Mouse (Mus musculus) liver, adult 2 months (tissue): ENCODE measurements around the gene Ptpn23. TPM values are rescaled to one million over a fixed set of nuclear protein-coding genes. Genes with fewer than 3 reads are reported as not detected.
A peak's percentile ranks its signal among the peaks of the same experiment; 100 is the strongest.

Experiments used
- DNase-seq: peaks from one replicate; pipeline ENCODE4 v3.0.0-alpha.2; 2011; ENCODE audit warnings: low read depth, low spot score; ENCODE audit errors: extremely low read depth
- H3K27ac ChIP-seq: fragments of 200-500 bp; replicated peaks from 2 replicates; pipeline ENCODE4 v1.5.1; 2012; ENCODE audit warnings: low read depth, mild to moderate bottlenecking, control low read depth, inconsistent platforms, low read length; ENCODE audit not compliant: insufficient read depth
- H3K27me3 ChIP-seq: fragments of 200-500 bp; 2 replicates; pipeline ENCODE4 v1.6.1; 2012; ENCODE audit warnings: mild to moderate bottlenecking, moderate library complexity, low read length, inconsistent platforms; ENCODE audit not compliant: control insufficient read depth, insufficient read depth
- H3K36me3 ChIP-seq: fragments of 200-500 bp; 2 replicates; pipeline ENCODE4 v1.6.1; 2012; ENCODE audit warnings: low read length, inconsistent platforms; ENCODE audit not compliant: control insufficient read depth, insufficient read depth
- H3K4me1 ChIP-seq: fragments of 200-500 bp; 2 replicates; pipeline ENCODE4 v1.6.1; 2011; ENCODE audit warnings: low read length; ENCODE audit not compliant: control insufficient read depth, insufficient read depth
- H3K4me3 ChIP-seq: fragments of 200-500 bp; 2 replicates; pipeline ENCODE4 v1.5.1; 2011; ENCODE audit warnings: low read depth, mild to moderate bottlenecking, control low read depth, low read length, moderate library complexity; ENCODE audit not compliant: insufficient read depth
- H3K79me2 ChIP-seq: fragments of 200-500 bp; 2 replicates; pipeline ENCODE4 v1.6.1; 2012; ENCODE audit warnings: inconsistent platforms, mild to moderate bottlenecking, low read length, moderate library complexity; ENCODE audit not compliant: control insufficient read depth, insufficient read depth
- H3K9ac ChIP-seq: fragments of 200-500 bp; 2 replicates; pipeline ENCODE4 v1.6.1; 2012; ENCODE audit warnings: low read depth, mild to moderate bottlenecking, control low read depth, inconsistent platforms, low read length
- CTCF ChIP-seq: fragments of 200-500 bp; IDR thresholded peaks from 2 replicates; pipeline ENCODE4 v1.5.1; 2011; ENCODE audit warnings: low read depth, low read length, control low read depth
- POLR2A ChIP-seq: fragments of 200-500 bp; IDR thresholded peaks from 2 replicates; pipeline ENCODE4 v1.6.1; 2011; ENCODE audit warnings: low read length, control low read depth; ENCODE audit not compliant: insufficient read depth; ENCODE audit errors: extremely low read depth
- WGBS: fragments of 180-500 bp; shearing (Covaris S2); methylation state at CpG from one replicate; pipeline ENCODE4 v1.1.7; 2018; 5-methylcytosine and 5-hydroxymethylcytosine counted together
- polyA plus RNA-seq: library from polyadenylated mRNA; depleted of rRNA; stranded (reverse); fragments of >200 nt; gene quantifications from 2 replicates; pipeline ENCODE4 v1.2.3, GENCODE M21; 2012
- total RNA-seq: library from RNA; depleted of rRNA; stranded (reverse); fragments of >200 nt; gene quantifications from 2 replicates; pipeline ENCODE4 v1.2.3, GENCODE M21; 2014

Gene Ptpn23
- total and polyA plus RNA-seq, 2 experiments: 4.5 to 10.7 TPM

DNA sequence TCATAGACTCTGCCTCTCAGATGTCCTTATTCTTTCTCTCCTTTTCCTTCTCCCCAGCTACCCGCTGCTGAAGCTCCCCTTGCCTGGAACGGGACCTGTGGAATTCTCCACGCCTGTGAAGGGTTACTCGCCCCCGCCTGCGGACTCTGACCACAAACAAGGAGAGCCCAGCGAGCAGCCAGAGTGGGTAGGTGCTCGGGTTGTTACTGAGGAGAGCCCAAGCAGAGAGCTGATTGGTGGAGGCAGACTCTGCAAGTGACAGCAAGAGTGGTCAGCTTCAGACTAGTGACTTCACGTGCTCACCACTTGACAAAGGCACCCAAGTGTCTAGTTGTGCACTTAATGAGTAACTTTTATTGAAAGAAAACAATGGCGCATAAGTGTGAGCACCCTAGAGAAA lies 45.7 kb downstream of the Ptpn23 start:
- Histone ChIP-seq H3K4me3 (no peak overlapping the region), H3K9ac (peak overlapping the region; percentile 5; the same call in 1 of the 2 replicates), H3K79me2 (peaks cover 4% of the 10 kb centered on the region; the same call in 1 of the 2 replicates), H3K27me3 (no peaks in the 10 kb centered on the region), H3K4me1 (peaks cover 21% of the 10 kb centered on the region), H3K36me3 (peaks cover 20% of the 10 kb centered on the region; the same call in 1 of the 2 replicates), H3K27ac (peak overlapping the region; percentile 61)
- 20% methylated on average over 10 of the region's 10 CpGs for WGBS
- TF ChIP-seq POLR2A (no peak), CTCF (no peak)
- peak; percentile 89 for DNase-seq

DNA sequence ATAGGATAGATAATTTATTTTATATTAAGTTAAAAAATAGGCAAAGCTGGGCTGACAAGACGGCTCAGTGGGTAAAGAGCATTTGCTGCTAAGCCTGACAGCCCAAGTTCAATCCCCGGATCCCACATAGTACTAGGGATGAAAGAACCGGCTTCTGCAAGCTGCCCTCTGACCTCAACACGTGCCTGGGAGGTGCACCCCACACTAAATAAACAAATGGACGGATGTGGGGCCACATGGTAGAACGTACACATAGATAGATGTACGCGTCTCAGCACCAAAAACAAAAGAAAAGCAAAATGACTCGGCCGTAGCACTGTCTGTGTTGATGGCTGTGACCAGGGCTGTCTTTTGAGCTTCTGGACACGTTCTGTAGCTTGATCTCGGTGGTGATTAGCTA lies 46.7 kb downstream of the Ptpn23 start:
- DNase-seq: peak; percentile 51
- H3K36me3 ChIP-seq: peaks cover 24% of the 10 kb centered on the region; the same call in 1 of the 2 replicates
- 31% methylated on average over 12 of the region's 12 CpGs for WGBS
- H3K4me1 ChIP-seq: peaks cover 21% of the 10 kb centered on the region
- no peak for TF ChIP-seq POLR2A
- TF ChIP-seq CTCF: no peak
- peak overlapping the region; percentile 85 for H3K27ac ChIP-seq
- H3K9ac ChIP-seq: peak overlapping the region; percentile 63
- H3K4me3 ChIP-seq: no peak overlapping the region
- H3K27me3 ChIP-seq: no peaks in the 10 kb centered on the region
- H3K79me2 ChIP-seq: peaks cover 4% of the 10 kb centered on the region; the same call in 1 of the 2 replicates

DNA sequence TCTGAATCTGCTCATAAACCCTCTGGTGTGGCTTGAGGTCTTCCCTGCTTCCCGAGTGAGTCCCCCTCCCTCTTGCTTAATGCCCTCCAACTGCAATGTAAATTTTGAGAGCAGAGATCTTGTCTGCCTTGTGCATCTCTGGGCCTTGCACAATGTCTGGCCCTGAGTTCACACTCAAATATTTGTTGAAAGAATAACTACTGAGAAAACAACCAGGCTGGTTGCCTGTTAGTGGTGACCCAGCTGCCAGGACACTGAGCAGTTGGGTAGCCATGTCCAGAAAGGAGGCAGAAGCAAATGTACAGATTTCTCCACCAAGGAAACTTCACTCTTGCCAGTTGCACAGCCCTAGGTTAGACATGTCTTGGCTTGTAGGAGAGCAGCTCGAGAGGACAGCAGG lies 49.7 kb downstream of the Ptpn23 start:
- H3K27ac ChIP-seq: peak overlapping the region; percentile 90
- H3K27me3 ChIP-seq: no peaks in the 10 kb centered on the region
- H3K79me2 ChIP-seq: peaks cover 2% of the 10 kb centered on the region; the same call in 1 of the 2 replicates
- 32% methylated on average over 2 of the region's 2 CpGs for WGBS
- TF ChIP-seq POLR2A (no peak), CTCF (no peak)
- H3K4me1 ChIP-seq: peaks cover 26% of the 10 kb centered on the region
- peaks cover 16% of the 10 kb centered on the region; the same call in 1 of the 2 replicates for H3K36me3 ChIP-seq
- H3K9ac ChIP-seq: no peak overlapping the region
- DNase-seq: peak; percentile 90
- H3K4me3 ChIP-seq: no peak overlapping the region

DNA sequence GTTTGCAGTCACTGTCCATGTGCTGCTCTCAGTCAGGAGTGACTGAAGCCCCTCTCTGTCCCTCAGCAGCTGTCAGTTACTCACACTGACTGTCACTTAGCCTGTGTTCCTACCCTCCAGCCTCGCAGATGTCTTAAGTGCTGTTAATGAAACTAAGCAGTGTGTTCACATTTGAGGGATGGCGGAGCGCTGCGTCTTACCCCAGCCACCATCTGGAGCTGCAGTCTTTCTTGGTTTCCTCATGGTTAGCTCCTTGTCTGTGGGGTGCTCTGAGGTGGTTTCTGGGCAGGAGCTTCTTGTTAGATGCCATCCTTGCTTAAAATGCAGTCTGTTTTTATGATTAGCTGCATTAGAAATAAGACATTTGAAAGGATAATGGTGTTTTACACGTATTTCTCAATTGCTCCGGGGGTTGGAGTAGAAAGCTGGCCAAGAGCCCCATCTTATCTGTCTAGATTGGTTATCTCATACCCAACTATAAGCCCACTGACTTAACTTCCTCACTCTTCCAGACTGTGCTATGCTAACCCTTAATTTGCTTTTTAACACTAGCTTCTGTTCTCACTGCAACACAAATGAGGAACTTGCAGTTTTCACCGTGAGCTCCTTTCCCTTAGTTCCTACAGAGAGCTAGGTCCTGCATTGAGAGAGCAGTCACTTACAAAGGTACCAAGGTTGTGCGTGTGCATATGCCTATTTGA lies 55.9 kb downstream of the Ptpn23 start:
- Histone ChIP-seq H3K9ac (peak overlapping the region; percentile 19; the same call in 1 of the 2 replicates), H3K79me2 (peaks cover 30% of the 10 kb centered on the region), H3K27ac (peak overlapping the region; percentile 84), H3K36me3 (peaks cover 16% of the 10 kb centered on the region), H3K4me3 (no peak overlapping the region), H3K4me1 (peaks cover 20% of the 10 kb centered on the region), H3K27me3 (no peaks in the 10 kb centered on the region)
- DNase-seq: no peak
- TF ChIP-seq POLR2A (no peak), CTCF (no peak)
- WGBS: 70% methylated on average over 8 of the region's 8 CpGs

DNA sequence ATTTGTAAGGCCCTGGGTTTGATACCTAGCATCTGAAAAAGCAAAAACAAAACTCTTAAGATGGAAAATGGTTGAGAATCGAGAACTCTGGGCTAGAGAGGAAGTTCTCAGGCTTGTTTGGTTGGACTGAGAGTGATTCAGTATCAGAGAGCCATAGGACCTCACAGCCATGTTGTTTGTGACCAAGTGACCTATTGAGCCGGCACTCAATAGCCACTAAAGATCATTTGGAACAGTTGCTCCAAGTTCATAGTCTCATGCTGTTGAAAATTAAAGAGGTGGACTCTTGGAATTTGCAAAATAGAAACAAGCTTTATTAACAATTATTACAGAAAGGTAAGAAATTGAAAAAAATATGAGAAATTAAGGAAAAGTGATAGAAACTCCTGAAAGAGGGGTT lies 56.7 kb downstream of the Ptpn23 start:
- H3K36me3 ChIP-seq: peaks cover 12% of the 10 kb centered on the region
- TF ChIP-seq CTCF: no peak
- TF ChIP-seq POLR2A: no peak
- WGBS: 23% methylated on average over 2 of the region's 2 CpGs
- H3K9ac ChIP-seq: no peak overlapping the region; the same call in 1 of the 2 replicates
- peaks cover 20% of the 10 kb centered on the region for H3K4me1 ChIP-seq
- no peaks in the 10 kb centered on the region for H3K27me3 ChIP-seq
- H3K27ac ChIP-seq: peak overlapping the region; percentile 96
- H3K4me3 ChIP-seq: no peak overlapping the region
- peaks cover 35% of the 10 kb centered on the region for H3K79me2 ChIP-seq
- peak; percentile 89 for DNase-seq

DNA sequence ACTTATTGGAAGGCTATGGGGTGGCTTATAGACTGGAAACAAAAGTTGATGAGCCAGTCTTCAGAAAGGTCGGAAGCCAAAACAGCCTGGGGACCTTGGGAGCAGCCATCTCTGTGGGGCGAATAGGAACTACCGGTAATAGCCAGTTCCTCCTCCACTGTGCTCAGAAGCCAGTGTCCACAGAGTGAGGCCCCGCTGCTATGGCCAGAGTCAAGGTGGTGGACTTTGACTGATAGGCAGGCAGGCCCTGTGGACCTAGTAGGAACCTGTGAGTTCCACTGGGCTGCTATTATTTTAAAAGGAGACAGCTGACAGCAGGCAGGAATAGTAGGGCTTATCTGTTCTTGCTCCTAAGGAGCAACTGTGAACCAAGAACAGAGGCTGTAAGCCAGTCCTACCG lies 57.4 kb downstream of the Ptpn23 start:
- peaks cover 17% of the 10 kb centered on the region for H3K4me1 ChIP-seq
- no peaks in the 10 kb centered on the region for H3K27me3 ChIP-seq
- H3K27ac ChIP-seq: peak overlapping the region; percentile 96
- 32% methylated on average over 5 of the region's 5 CpGs for WGBS
- TF ChIP-seq POLR2A (no peak), CTCF (no peak)
- peak overlapping the region; percentile 51 for H3K9ac ChIP-seq
- H3K4me3 ChIP-seq: no peak overlapping the region
- peaks cover 39% of the 10 kb centered on the region for H3K79me2 ChIP-seq
- DNase-seq: peak; percentile 87
- H3K36me3 ChIP-seq: peaks cover 9% of the 10 kb centered on the region
